Mouse (Mus musculus) c-Kit-positive CD71-positive TER-119-negative erythroid progenitor cells, embryonic 14.5 days (primary cell): Measurements from ENCODE around the gene Marco.

ENCODE experiments used
- DNase-seq: peaks from one replicate; pipeline ENCODE4 v3.0.0-alpha.2; 2013; ENCODE audit warnings: low read depth

Marco gene

DNA sequence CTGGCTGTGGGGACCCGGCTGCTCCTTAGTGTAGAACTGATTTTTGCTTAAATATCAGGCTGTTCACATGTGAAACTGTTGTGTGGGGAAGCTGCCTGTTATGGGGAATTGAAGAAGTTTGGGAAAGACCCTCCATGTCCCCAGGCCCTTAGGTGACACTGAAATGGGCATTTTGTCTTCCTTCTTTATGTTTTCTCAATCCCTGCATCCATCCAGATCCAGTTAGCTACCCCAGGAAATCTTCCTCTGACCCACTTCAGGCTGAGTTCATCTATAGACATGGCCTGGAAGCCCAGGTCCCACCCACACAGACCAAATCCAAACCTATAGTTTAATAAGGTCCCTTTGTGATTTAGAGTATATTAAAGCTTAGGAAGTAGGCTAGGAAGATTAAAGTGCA is at the start of gene Marco:
Gene Marco, minus strand, starts transcription at position 101 of the 400 bp plus-strand sequence.
- no peak for DNase-seq

- no peak for DNase-seq
Measured at GRCm38 (mm10) chr1:120539506-120540029, 34.7 kb upstream of the Marco start.

- DNase-seq: no peak
Measured at GRCm38 (mm10) chr1:120536998-120537397, 32.2 kb upstream of the Marco start.

- DNase-seq: no peak
Measured at GRCm38 (mm10) chr1:120535919-120536318, 31.1 kb upstream of the Marco start.

DNA sequence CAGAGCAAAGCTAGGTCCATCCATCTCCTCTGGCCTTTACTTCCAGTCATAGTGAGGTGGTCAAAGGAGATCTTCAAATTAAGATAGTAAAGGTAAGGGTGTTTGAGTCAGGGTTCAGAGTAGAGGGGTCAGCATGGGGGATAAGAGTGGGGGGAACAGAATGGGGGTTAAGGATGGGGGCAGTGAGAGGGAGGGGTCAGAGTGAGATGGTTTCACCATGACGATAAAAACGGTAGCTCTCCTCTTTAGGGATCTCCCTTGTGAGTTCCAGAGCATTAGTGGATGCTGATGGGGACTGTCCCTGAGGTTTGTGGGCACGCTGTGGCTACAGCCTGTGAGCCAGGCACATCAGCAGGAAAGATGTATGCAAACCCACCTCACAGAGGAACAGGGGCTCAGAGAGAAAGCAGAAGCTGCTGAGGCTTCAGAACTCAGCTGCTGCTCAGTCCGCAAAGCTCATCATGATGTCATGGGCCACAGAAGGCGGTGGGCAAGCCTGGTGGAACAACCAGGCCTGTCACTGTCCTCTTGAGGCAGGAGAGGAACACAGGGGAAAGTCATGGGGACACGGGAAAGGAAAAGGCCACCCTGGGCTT is 27.6 kb upstream of the Marco start:
- no peak for DNase-seq

DNA sequence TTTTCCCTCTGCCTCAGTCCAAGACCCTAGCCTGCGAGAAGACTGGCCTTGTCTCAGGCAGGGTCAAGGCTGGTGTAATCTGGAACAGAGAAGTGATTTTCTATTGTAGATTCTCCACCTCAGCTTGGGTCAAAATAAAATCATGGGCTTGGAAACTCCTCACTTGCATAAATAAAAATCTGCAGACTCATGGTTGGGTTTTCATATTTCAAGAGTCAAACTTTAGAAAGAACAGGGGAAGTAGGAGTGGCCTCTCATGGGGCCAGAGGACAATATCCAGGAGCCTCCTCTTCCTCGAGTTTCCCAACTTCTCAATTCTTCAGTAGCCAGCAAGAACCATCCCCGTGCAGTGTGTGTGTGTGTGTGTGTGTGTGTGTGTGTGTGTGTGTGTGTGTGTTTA is 26.9 kb upstream of the Marco start:
- DNase-seq: no peak

GRCm38 (mm10) chr1:120529881-120530280 is 25.1 kb upstream of the Marco start:
- no peak for DNase-seq

DNA sequence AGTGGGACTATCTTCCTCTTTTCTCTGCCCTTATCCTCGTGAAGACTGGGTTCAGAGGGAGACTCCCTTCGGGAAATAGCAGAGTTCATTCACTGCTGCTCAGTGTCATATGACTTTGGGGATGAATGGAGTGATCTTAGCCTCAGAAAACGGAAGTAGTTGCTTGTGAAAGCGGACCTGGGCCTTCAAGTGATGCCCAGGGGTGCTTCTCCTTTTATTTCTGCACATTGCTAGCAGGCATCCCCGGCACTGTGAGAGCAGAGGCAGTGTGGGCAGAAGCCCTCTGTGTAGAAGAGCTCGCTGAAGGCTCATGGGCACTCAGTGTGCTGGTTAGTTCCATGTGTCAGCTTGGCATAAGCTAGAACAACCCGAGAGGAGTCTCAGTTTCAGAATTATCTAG is 12.8 kb upstream of the Marco start:
- DNase-seq: no peak

GRCm38 (mm10) chr1:120510311-120510710 is 5.5 kb upstream of the Marco start:
- DNase-seq: no peak

DNA sequence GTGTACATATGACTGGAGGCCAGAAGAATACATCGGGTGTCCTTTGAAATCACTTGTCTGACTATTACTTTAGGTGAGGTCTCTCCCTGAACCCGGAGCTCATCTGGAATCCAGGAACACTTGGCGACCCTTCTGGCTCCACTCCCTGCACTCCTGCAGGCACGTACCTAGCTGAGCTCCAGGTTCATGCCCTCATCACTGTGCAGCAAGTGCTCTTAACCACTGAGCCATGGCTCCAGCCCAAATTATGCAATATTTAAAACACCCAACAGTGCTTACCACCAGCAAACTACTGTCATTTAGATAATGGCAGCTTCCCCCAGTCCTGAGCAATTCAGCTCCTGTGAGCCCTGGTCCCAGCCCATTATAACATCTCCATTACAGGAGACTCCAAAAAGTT is 4.2 kb upstream of the Marco start:
- DNase-seq: no peak

DNA sequence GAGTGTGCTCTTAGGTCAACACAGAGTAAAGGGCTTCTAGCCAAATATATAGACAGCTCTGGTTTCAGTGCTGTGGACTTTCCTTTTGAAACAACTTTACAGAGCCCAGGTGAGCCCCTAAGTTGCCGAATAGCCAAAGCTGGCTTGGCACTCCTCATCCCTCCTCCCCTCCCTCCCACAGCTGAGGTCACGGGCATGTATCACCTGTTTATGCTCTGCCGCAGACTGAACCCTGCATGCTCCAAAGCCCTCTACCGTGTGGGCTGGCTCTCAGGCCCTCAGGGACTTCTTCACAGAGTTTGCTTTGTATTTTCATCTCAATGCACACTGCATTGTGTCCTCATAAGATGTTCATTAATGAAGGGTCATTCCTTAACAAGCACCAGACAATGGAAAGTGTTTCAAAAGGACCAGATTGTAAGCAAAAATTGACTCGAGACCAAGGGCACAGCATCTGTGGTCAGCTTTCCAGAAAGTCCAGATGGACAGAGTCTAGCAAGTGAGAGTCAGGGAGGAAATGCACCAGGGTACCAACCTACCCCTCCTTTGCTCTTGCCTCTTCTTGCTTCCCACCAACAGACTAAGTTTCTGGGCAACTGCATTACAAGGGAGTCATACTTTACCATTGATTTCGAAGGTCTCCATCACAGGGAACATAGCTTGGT is 646 bp downstream of the Marco start:
- no peak for DNase-seq

- DNase-seq: no peak
Measured at GRCm38 (mm10) chr1:120501496-120501895, 3.3 kb downstream of the Marco start.

GRCm38 (mm10) chr1:120498036-120498435 is 6.8 kb downstream of the Marco start:
- no peak for DNase-seq

GRCm38 (mm10) chr1:120480937-120481336 is 23.9 kb downstream of the Marco start:
- no peak for DNase-seq

GRCm38 (mm10) chr1:120474825-120475224 is 30.0 kb downstream of the Marco start:
- no peak for DNase-seq

- no peak for DNase-seq
Measured at GRCm38 (mm10) chr1:120468891-120469290, 35.9 kb downstream of the Marco start.

DNA sequence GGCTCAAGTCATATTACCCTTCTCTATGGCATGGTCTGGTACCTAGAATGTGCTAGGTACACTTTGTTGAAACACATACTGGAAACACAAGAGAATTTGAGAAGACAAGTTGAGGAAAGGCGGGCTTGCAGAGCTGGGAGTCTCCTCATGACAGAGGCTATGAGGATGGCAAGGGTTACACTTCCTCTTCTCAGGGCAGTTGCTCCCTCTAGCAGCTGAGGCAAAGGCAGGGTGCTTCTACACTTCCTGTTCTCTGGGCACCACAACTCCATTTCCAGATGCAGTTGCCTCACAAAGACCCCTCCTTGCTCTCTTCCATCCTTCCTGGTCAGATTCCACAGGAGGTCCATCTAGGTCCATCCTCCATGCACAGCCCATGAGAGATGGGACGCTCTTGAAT is 37.5 kb downstream of the Marco start:
- no peak for DNase-seq

- no peak for DNase-seq
Measured at GRCm38 (mm10) chr1:120466751-120467150, 38.1 kb downstream of the Marco start.

GRCm38 (mm10) chr1:120459032-120459431 is 45.8 kb downstream of the Marco start:
- DNase-seq: no peak

DNA sequence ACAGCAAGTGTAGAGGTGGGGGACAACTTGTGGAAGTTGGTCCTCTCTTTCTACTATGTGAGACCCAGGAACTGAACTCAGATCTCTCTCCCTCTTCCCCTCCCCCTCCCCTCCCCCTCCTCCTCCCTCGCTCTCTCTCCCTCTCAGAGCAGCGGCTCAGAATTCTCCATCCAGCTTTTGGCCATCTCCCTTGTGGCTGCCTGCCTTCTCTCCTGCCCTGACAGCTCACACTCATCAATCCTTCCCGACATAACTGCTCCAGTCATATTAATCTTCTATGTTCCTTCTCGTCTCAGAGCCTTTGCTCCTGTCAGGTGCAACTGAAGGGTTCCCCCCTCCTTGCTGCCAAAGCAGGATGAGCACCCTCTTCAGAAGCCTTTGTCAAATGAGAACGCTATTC is 46.3 kb downstream of the Marco start:
- DNase-seq: no peak

- DNase-seq: no peak
Measured at GRCm38 (mm10) chr1:120451486-120452270, 53.1 kb downstream of the Marco start.

DNA sequence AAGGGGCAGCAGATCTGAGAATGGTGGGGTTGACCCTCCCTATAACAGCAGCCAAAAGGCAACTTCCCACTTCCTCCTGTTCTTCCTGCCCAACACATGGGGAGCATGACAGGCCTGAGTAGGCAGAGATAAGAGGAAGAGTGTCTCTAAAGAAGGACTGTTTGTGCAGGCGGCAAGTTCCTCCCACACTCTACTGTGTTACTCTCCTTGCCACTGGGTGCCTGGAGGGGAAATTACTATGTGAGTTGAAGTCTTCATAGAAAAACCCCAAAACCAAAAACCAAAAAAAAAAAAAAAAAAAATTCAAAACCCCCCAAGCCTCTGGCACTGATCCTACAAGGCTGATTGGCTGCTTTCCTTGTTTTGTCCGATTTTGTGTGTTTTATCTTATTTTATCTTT is 55.2 kb downstream of the Marco start:
- no peak for DNase-seq

- no peak for DNase-seq
Measured at GRCm38 (mm10) chr1:120443228-120443639, 61.6 kb downstream of the Marco start.
